ENCODE assay signal across 16 mouse cellular contexts in genomic region chr2:103934670-103935069, GRCm38 (mm10).
"Had no signal": no experiment of that assay in that cellular context is flagged by ENCODE, and none has a peak within 500 bp of the region (broad histone marks: within the 10 kb centered on the region; RNA-seq: fewer than 3 reads in every experiment).

No protein-coding gene starts in this region.

- H3K4me2 ChIP-seq: intestine, embryonic 15.5 days; lung, embryonic 14.5 days; midbrain, embryonic 11.5 days; stomach, embryonic 15.5 days had no signal

- H3K9me3 ChIP-seq: intestine, embryonic 15.5 days; stomach, embryonic 15.5 days had no signal

- H3K27ac ChIP-seq: intestine, embryonic 15.5 days; kidney, postnatal 0 days; left cerebral cortex, adult 2 months; liver, embryonic 14.5 days; stomach, embryonic 15.5 days had no signal

- H3K27me3 ChIP-seq: intestine, embryonic 15.5 days; stomach, embryonic 15.5 days had no signal

- H3K4me1 ChIP-seq: stomach, embryonic 15.5 days had no signal

- ATAC-seq: intestine, embryonic 15.5 days; lung, postnatal 0 days had no signal

- H3K9ac ChIP-seq: intestine, embryonic 15.5 days; liver, embryonic 14.5 days; lung, embryonic 14.5 days; stomach, embryonic 15.5 days had no signal

- H3K36me3 ChIP-seq: intestine, embryonic 15.5 days; stomach, embryonic 15.5 days had no signal

- H3K4me3 ChIP-seq: intestine, embryonic 15.5 days; left cerebral cortex, adult 2 months; stomach, embryonic 15.5 days had no signal

- DNase-seq: kidney, adult 18-20 months; kidney, adult 9 months; kidney, postnatal 25 days; layer of hippocampus, postnatal 36 days; lung, embryonic 14.5 days; midbrain, embryonic 14.5 days; right cerebral cortex, postnatal 25 days; spleen, adult 18-20 months; thymus, postnatal 25 days had no signal
